Mouse (Mus musculus) cerebellum, adult (tissue): Measurements from ENCODE around the gene Pde4b.
A peak's percentile ranks its signal among the peaks of the same experiment; 100 is the strongest.
"Not testable (repeated sequence)": the region's sequence is repeated elsewhere in the genome, so short reads cannot be mapped to it uniquely, and the experiment has no call there.

Source experiments
- ATAC-seq: cut with Nextera tagmentation; 2 replicates; pipeline ENCODE4 v1.9.2; 2017; ENCODE audit warnings: mild to moderate bottlenecking, moderate library complexity, mixed read lengths; ENCODE audit not compliant: insufficient number of reproducible peaks, low FRiP score, low TSS enrichment

Gene Pde4b

GRCm38 (mm10) chr4:102444501-102444900 is 357.2 kb downstream of the Pde4b start:
- ATAC-seq: no peak

GRCm38 (mm10) chr4:102446160-102446945 is 359.0 kb downstream of the Pde4b start:
- no peak for ATAC-seq

GRCm38 (mm10) chr4:102456426-102456825 is 369.1 kb downstream of the Pde4b start:
- no peak for ATAC-seq

GRCm38 (mm10) chr4:102459216-102459999 is 372.1 kb downstream of the Pde4b start:
- ATAC-seq: no peak

GRCm38 (mm10) chr4:102478104-102478503 is 390.8 kb downstream of the Pde4b start:
- no peak for ATAC-seq

GRCm38 (mm10) chr4:102478860-102479259 is 391.5 kb downstream of the Pde4b start:
- no peak for ATAC-seq

- ATAC-seq: peak; percentile 71; the same call in 1 of the 2 replicates
These were observed 393.6 kb downstream of the Pde4b start for GRCm38 (mm10) chr4:102480830-102481484.

- no peak for ATAC-seq
These were observed 396.1 kb downstream of the Pde4b start for GRCm38 (mm10) chr4:102483354-102484018.

GRCm38 (mm10) chr4:102484738-102485137 is 397.4 kb downstream of the Pde4b start:
- ATAC-seq: no peak

GRCm38 (mm10) chr4:102486134-102486920 is 399.0 kb downstream of the Pde4b start:
- ATAC-seq: no peak

- ATAC-seq: no peak
These were observed 399.5 kb downstream of the Pde4b start for GRCm38 (mm10) chr4:102486921-102487240.

- no peak for ATAC-seq
These were observed 400.7 kb downstream of the Pde4b start for GRCm38 (mm10) chr4:102488000-102488399.

GRCm38 (mm10) chr4:102491468-102492123 is 404.3 kb downstream of the Pde4b start:
- no peak for ATAC-seq

GRCm38 (mm10) chr4:102492911-102493310 is 405.6 kb downstream of the Pde4b start:
- ATAC-seq: no peak

GRCm38 (mm10) chr4:102493342-102494128 is 406.2 kb downstream of the Pde4b start:
- ATAC-seq: no peak

GRCm38 (mm10) chr4:102494203-102494602 is 406.9 kb downstream of the Pde4b start:
- ATAC-seq: not testable (repeated sequence)

- ATAC-seq: no peak
These were observed 407.7 kb downstream of the Pde4b start for GRCm38 (mm10) chr4:102495001-102495400.

GRCm38 (mm10) chr4:102495474-102495873 is 408.1 kb downstream of the Pde4b start:
- ATAC-seq: no peak
